In the genomic region with DNA sequence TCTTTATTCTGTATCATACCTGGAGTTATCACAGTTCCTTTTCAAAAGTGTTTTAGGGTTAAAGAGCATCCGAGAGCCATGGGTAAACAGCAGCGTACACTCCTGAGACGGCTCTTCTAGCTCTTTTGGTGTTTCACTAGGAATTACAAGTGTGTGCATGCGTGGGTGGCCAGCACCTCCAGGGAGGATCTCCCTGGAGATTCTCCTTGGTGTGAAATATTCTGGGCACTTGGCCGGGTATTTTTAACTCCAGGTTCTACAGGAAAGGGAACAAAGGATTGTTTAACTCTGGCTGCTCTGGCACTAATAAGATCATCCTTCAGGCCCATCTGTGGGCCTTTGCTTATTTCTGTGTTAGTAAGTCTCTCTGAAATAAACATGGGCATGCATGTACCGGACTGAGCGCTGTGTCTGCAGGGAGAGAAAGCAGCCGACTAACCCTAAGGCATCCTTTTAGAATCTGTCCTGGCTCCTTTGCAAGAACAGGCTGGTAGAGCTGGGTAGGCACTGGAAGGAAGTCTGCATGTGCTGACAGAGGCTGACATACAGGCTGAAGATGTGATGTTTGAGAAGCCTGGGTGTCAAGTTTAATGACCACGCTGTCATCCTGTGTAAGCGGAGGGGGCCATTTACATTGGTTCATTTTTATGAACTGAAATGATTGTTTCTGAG, we compare ENCODE assay signal across 12 mouse cellular contexts. TPM values are rescaled to one million over a fixed set of nuclear protein-coding genes. Genes with fewer than 3 reads are reported as not detected.
DNase-seq lines count a peak whose midpoint lies in the region; ATAC-seq lines count a peak whose summit lies in the region.
"Had no signal": no experiment of that assay in that cellular context is flagged by ENCODE, and none has a peak within 500 bp of the region (broad histone marks: within the 10 kb centered on the region; RNA-seq: fewer than 3 reads in every experiment).

No protein-coding gene starts in this region.

- no peak overlapping the region for H3K4me3 ChIP-seq in embryonic facial prominence, embryonic 13.5 days
- no peak overlapping the region for H3K4me3 ChIP-seq in embryonic facial prominence, embryonic 10.5 days
- H3K4me3 ChIP-seq in hindbrain, embryonic 14.5 days (replicated peaks; ENCODE audit: low read length): no peak overlapping the region
- H3K4me3 ChIP-seq in midbrain, embryonic 13.5 days (replicated peaks): no peak overlapping the region

- H3K27me3 ChIP-seq in embryonic facial prominence, embryonic 13.5 days: no peaks in the 10 kb centered on the region
- no peaks in the 10 kb centered on the region for H3K27me3 ChIP-seq in embryonic facial prominence, embryonic 10.5 days (replicated peaks; ENCODE audit: low read depth, poor library complexity, severe bottlenecking)
- H3K27me3 ChIP-seq in hindbrain, embryonic 14.5 days (ENCODE audit: control insufficient read depth, insufficient read depth, low read length): no peaks in the 10 kb centered on the region
- H3K27me3 ChIP-seq in midbrain, embryonic 13.5 days: no peaks in the 10 kb centered on the region

- no peak overlapping the region for H3K4me2 ChIP-seq in embryonic facial prominence, embryonic 13.5 days
- H3K4me2 ChIP-seq in hindbrain, embryonic 14.5 days (replicated peaks): no peak overlapping the region
- no peak overlapping the region for H3K4me2 ChIP-seq in midbrain, embryonic 13.5 days (replicated peaks)

- WGBS in embryonic facial prominence, embryonic 13.5 days: 63% methylated on average over 10 of the region's 10 CpGs
- 76% methylated on average over 10 of the region's 10 CpGs for WGBS in embryonic facial prominence, embryonic 10.5 days
- WGBS in hindbrain, embryonic 14.5 days: 70% methylated on average over 10 of the region's 10 CpGs
- 69% methylated on average over 10 of the region's 10 CpGs for WGBS in midbrain, embryonic 13.5 days

- no peak for ATAC-seq in embryonic facial prominence, embryonic 13.5 days (ENCODE audit: insufficient number of reproducible peaks, insufficient read depth, low FRiP score, low TSS enrichment, low read depth)
- 0 out of 2 replicates have a peak, but pooled peaks have one; percentile 16 for ATAC-seq in hindbrain, embryonic 14.5 days (ENCODE audit: low FRiP score)
- 0 out of 2 replicates have a peak, but pooled peaks have one; percentile 50 for ATAC-seq in midbrain, embryonic 13.5 days

- H3K9me3 ChIP-seq in embryonic facial prominence, embryonic 13.5 days: no peaks in the 10 kb centered on the region
- no peaks in the 10 kb centered on the region for H3K9me3 ChIP-seq in embryonic facial prominence, embryonic 10.5 days
- no peaks in the 10 kb centered on the region for H3K9me3 ChIP-seq in hindbrain, embryonic 14.5 days (ENCODE audit: control insufficient read depth, low read length)
- H3K9me3 ChIP-seq in midbrain, embryonic 13.5 days: no peaks in the 10 kb centered on the region
- H3K9me3 ChIP-seq: G1E had no signal

- H3K4me1 ChIP-seq in embryonic facial prominence, embryonic 13.5 days: no peaks in the 10 kb centered on the region
- 0 out of 2 replicates have a peak, but pooled peaks cover 2% of the 10 kb centered on the region for H3K4me1 ChIP-seq in embryonic facial prominence, embryonic 10.5 days
- peaks cover 12% of the 10 kb centered on the region; the same call in 1 of the 2 replicates for H3K4me1 ChIP-seq in hindbrain, embryonic 14.5 days (replicated peaks; ENCODE audit: control insufficient read depth, insufficient read depth, low read length)
- H3K4me1 ChIP-seq in midbrain, embryonic 13.5 days (replicated peaks): peaks cover 8% of the 10 kb centered on the region

- H3K9ac ChIP-seq in embryonic facial prominence, embryonic 13.5 days: no peak overlapping the region
- H3K9ac ChIP-seq in hindbrain, embryonic 14.5 days: 0 out of 2 replicates have a peak overlapping the region, but pooled peaks have one; percentile 11
- 0 out of 2 replicates have a peak overlapping the region, but pooled peaks have one; percentile 1 for H3K9ac ChIP-seq in midbrain, embryonic 13.5 days (replicated peaks)

- no peak for DNase-seq in embryonic facial prominence, embryonic 10.5 days (ENCODE audit: low spot score)
- DNase-seq in brain, adult 2 months (ENCODE audit: low read depth, low spot score): peak; percentile 81
- no peak for DNase-seq in hindbrain, embryonic 14.5 days (ENCODE audit: low spot score)
- no peak for DNase-seq in cerebellum, postnatal 14 days
- no peak for DNase-seq in cerebellum, postnatal 4 days (ENCODE audit: low spot score in 2 of 2)
- DNase-seq in thymus, postnatal 25 days: no peak
- DNase-seq: kidney, postnatal 36 days; lung, postnatal 4 days had no signal

- H3K36me3 ChIP-seq in embryonic facial prominence, embryonic 13.5 days: no peaks in the 10 kb centered on the region
- no peaks in the 10 kb centered on the region for H3K36me3 ChIP-seq in embryonic facial prominence, embryonic 10.5 days (replicated peaks)
- no peaks in the 10 kb centered on the region for H3K36me3 ChIP-seq in hindbrain, embryonic 14.5 days (replicated peaks; ENCODE audit: control insufficient read depth, insufficient read depth)
- no peaks in the 10 kb centered on the region for H3K36me3 ChIP-seq in midbrain, embryonic 13.5 days
- H3K36me3 ChIP-seq: G1E had no signal

- peak overlapping the region; percentile 16; the same call in 1 of the 2 replicates for H3K27ac ChIP-seq in embryonic facial prominence, embryonic 13.5 days
- no peak overlapping the region for H3K27ac ChIP-seq in embryonic facial prominence, embryonic 10.5 days (replicated peaks)
- peak overlapping the region; percentile 74 for H3K27ac ChIP-seq in hindbrain, embryonic 14.5 days
- peak overlapping the region; percentile 48 for H3K27ac ChIP-seq in midbrain, embryonic 13.5 days

RNA-seq across cellular contexts. Expression of gene Sh3rf3, which starts 58.1 kb away (rescaled TPM):
- polyA plus RNA-seq in embryonic facial prominence, embryonic 13.5 days (2015; fragmentation: Nextera tagmentation; extraction: Ambion mirVana): 2.8 and 3.3 TPM in 2 replicates
- polyA plus RNA-seq in embryonic facial prominence, embryonic 10.5 days (2016; fragmentation: Nextera tagmentation; extraction: Ambion mirVana): 0.39 and 0.93 TPM in 2 replicates
- 3.6 and 5.2 TPM in 2 replicates for polyA plus RNA-seq in hindbrain, embryonic 14.5 days (2014; fragmentation: Nextera tagmentation; extraction: Ambion mirVana)
- polyA plus RNA-seq in midbrain, embryonic 13.5 days (2015; fragmentation: Nextera tagmentation; extraction: Ambion mirVana): 1.6 and 2.1 TPM in 2 replicates
- polyA plus RNA-seq: G1E; liver, adult 2 months had no signal
